Mouse (Mus musculus) neural tube, embryonic 14.5 days (tissue): ENCODE results near the gene Spata31d1a. TPM values are rescaled to one million over a fixed set of nuclear protein-coding genes. Genes with fewer than 3 reads are reported as not detected.

Experiments used
- ATAC-seq: fragments of 200-750 bp; cut with Nextera tagmentation; 2 replicates; pipeline ENCODE4 v1.8.0; 2017; ENCODE audit warnings: low read depth, mild to moderate bottlenecking, moderate TSS enrichment, moderate library complexity
- H3K27ac ChIP-seq: fragments of 300-500 bp; sonication (generic); 2 replicates; pipeline ENCODE4 v1.5.1; 2014; ENCODE audit warnings: low read depth, mild to moderate bottlenecking, control low read depth, low read length, moderate library complexity, mixed read lengths
- H3K27me3 ChIP-seq: fragments of 300-500 bp; sonication (generic); 2 replicates; pipeline ENCODE4 v1.6.1; 2014; ENCODE audit warnings: low read length; ENCODE audit not compliant: control insufficient read depth, insufficient read depth
- H3K36me3 ChIP-seq: fragments of 300-500 bp; sonication (generic); 2 replicates; pipeline ENCODE4 v1.6.1; 2014; ENCODE audit warnings: low read length, mixed read lengths; ENCODE audit not compliant: control insufficient read depth, insufficient read depth
- H3K4me1 ChIP-seq: fragments of 300-500 bp; sonication (generic); 2 replicates; pipeline ENCODE4 v1.6.1; 2014; ENCODE audit warnings: low read length; ENCODE audit not compliant: control insufficient read depth, insufficient read depth
- H3K4me2 ChIP-seq: fragments of 300-500 bp; sonication (generic); 2 replicates; pipeline ENCODE4 v1.6.1; 2014; ENCODE audit warnings: mild to moderate bottlenecking, low read depth, low read length, control low read depth
- H3K4me3 ChIP-seq: fragments of 300-500 bp; sonication (generic); 2 replicates; pipeline ENCODE4 v1.5.1; 2014; ENCODE audit warnings: low read depth, low read length, control low read depth, mixed read lengths
- H3K9ac ChIP-seq: fragments of 300-500 bp; sonication (generic); replicated peaks from 2 replicates; pipeline ENCODE4 v1.6.1; 2014; ENCODE audit warnings: low read depth, mild to moderate bottlenecking, control low read depth, low read length, mixed read lengths
- H3K9me3 ChIP-seq: fragments of 300-500 bp; sonication (generic); 2 replicates; pipeline ENCODE4 v1.6.1; 2016; ENCODE audit warnings: low read length; ENCODE audit not compliant: control insufficient read depth
- WGBS: fragments of 180-500 bp; shearing (Covaris S2); extraction: QIAGEN DNeasy Blood & Tissue Kit; methylation state at CpG from one replicate; pipeline ENCODE4 v1.1.7; 2014; 5-methylcytosine and 5-hydroxymethylcytosine counted together
- polyA plus RNA-seq: library from polyadenylated mRNA; unstranded; fragments of >200 nt; fragmentation: Nextera tagmentation; extraction: Ambion mirVana; gene quantifications from 2 replicates; pipeline ENCODE4 v1.2.1, GENCODE M21; 2014

The Spata31d1a gene
- 0.06 and 0.21 TPM in 2 replicates for polyA plus RNA-seq

DNA sequence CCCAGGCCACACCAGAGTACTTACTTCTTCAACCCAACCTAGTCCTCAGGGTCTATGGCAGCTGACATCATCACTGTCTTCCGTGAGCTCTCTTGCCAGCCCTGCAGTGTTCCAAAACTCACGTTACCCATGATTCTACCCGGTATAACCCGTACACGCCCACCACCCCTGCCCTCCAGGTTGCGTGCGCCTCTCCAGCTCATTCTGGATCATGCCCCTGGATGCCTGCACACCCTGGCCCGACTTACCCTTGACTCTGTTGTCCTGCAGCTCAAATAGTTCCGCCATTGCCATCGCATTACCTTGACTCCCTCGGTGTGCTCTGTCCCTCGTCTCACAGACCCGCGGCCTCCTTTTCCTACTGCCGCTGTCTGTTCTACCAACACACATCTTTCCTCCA is at the start of gene Spata31d1a:
Gene Spata31d1a (minus strand): TSS at position 101 of the 400 bp plus-strand sequence.
- H3K4me2 ChIP-seq = no peak within 1 kb of the TSS
- ATAC-seq = no peak

DNA sequence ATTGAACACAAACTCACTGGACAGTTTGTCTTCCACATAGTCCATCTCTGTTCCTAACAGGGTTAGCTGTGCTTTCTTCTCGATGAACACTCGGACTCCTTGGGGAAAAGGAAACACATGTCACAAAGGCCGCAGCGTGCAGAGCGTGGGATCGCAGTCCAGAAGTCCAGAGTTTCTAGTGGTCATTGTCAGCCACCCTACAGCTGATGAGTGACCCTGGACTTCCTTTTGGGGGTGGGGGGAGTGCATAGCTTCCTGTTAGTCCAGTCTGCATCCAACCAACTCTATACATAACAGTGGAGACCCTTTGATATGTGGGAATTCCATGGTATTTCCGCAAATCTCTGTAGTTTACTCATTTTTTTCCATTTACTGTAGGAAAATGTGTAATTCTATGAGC is 46.8 kb upstream of the Spata31d1a start:
- WGBS = 88% methylated on average over 7 of the region's 7 CpGs

More for the DNA sequence above, at the start of gene Spata31d1a:
- Histone ChIP-seq H3K36me3 (no peaks in the 10 kb centered on the region), H3K27ac (no peak within 1 kb of the TSS), H3K4me3 (no peak within 1 kb of the TSS), H3K27me3 (no peaks in the 10 kb centered on the region), H3K4me1 (no peaks in the 10 kb centered on the region), H3K9ac (no peak within 1 kb of the TSS), H3K9me3 (no peaks in the 10 kb centered on the region)
- WGBS = 90% methylated on average over 15 of the region's 15 CpGs

DNA sequence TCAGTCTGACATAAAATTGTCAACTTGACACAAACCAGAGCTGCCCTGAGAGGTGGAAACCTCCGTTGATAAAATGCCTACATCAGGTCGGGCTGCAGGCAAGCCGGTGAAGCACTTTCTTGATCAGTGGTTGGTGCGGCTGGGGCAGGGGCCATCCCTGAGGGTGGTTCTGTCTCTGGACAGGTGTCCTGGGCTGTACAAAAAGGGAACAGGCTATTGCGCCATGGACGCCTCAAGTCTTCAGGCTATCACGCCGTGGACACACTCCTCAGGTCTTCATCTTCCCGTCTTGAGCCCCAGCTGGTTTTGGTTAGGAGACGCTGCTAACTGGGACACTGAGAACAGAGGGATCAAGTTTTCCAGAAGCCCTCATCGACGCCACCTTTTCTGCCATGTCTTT is 40.2 kb upstream of the Spata31d1a start:
- peaks cover 6% of the 10 kb centered on the region; the same call in 1 of the 2 replicates for H3K36me3 ChIP-seq
- ATAC-seq = no peak

More for the DNA sequence above, 46.8 kb upstream of the Spata31d1a start:
- H3K4me2 ChIP-seq = no peak overlapping the region
- no peak overlapping the region for H3K4me3 ChIP-seq
- ATAC-seq = no peak
- H3K27ac ChIP-seq = no peak overlapping the region
- H3K9me3 ChIP-seq = no peaks in the 10 kb centered on the region
- H3K9ac ChIP-seq = no peak overlapping the region
- no peaks in the 10 kb centered on the region for H3K4me1 ChIP-seq
- H3K27me3 ChIP-seq = no peaks in the 10 kb centered on the region
- peaks cover 40% of the 10 kb centered on the region for H3K36me3 ChIP-seq

DNA sequence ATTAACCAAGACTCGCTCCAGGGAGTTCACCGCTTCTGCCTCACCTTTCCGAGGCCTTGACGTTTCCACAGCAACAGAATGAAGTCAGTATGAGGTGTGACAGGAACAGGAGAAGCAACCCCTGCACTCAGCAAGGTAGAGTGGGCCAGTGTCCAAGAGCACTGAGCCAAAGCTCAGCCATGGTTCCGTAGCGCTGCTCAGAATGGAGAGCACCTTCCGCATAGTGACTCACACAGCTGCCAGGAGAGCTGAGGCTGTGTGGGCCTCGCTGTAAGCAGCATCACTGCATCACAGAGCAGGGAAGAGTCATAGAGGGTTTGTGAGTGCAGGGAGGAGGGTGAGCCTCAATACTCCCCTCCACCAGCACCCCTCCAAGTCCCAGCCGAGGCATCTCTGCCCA is 36.6 kb upstream of the Spata31d1a start, which contains the start of gene 1700014D04Rik:
Gene 1700014D04Rik (minus strand): TSS at position 42 of the 400 bp plus-strand sequence.
- Histone ChIP-seq H3K4me2 (no peak within 1 kb of the TSS), H3K36me3 (no peaks in the 10 kb centered on the region), H3K4me3 (no peak within 1 kb of the TSS), H3K27me3 (no peaks in the 10 kb centered on the region), H3K4me1 (no peaks in the 10 kb centered on the region), H3K27ac (no peak within 1 kb of the TSS), H3K9me3 (no peaks in the 10 kb centered on the region), H3K9ac (no peak within 1 kb of the TSS)
- ATAC-seq = no peak
- 82% methylated on average over 9 of the region's 9 CpGs for WGBS

More for the DNA sequence above, 40.2 kb upstream of the Spata31d1a start:
- no peaks in the 10 kb centered on the region for H3K4me1 ChIP-seq
- WGBS = 87% methylated on average over 12 of the region's 12 CpGs
- H3K9me3 ChIP-seq = no peaks in the 10 kb centered on the region
- H3K27me3 ChIP-seq = no peaks in the 10 kb centered on the region
- H3K27ac ChIP-seq = no peak overlapping the region
- H3K9ac ChIP-seq = no peak overlapping the region
- H3K4me2 ChIP-seq = no peak overlapping the region
- no peak overlapping the region for H3K4me3 ChIP-seq

DNA sequence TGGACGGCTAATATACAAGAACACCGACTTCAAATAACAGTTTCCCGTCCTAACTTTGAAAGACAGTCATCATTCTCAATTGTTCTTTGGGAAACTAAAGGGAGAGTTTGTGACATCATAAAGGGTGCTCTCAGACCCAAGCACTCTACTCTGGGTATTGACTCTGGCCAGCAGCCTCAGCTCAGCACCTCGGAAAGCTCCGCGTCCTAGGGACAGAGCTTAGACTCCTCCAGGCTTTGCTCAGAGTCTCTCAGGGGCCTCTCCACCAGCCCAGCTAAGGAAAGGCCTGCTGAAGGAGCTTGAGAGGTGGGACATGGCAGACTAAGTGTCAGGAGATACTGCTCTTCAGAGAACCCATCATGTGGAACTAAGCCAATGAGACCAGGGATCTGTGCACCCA is 36.0 kb upstream of the Spata31d1a start:
- no peak overlapping the region for H3K4me2 ChIP-seq
- H3K4me3 ChIP-seq = no peak overlapping the region
- H3K9me3 ChIP-seq = no peaks in the 10 kb centered on the region
- no peaks in the 10 kb centered on the region for H3K4me1 ChIP-seq
- 71% methylated on average over 6 of the region's 6 CpGs for WGBS
- H3K27me3 ChIP-seq = no peaks in the 10 kb centered on the region
- no peak for ATAC-seq
- H3K36me3 ChIP-seq = no peaks in the 10 kb centered on the region
- no peak overlapping the region for H3K9ac ChIP-seq
- H3K27ac ChIP-seq = no peak overlapping the region

DNA sequence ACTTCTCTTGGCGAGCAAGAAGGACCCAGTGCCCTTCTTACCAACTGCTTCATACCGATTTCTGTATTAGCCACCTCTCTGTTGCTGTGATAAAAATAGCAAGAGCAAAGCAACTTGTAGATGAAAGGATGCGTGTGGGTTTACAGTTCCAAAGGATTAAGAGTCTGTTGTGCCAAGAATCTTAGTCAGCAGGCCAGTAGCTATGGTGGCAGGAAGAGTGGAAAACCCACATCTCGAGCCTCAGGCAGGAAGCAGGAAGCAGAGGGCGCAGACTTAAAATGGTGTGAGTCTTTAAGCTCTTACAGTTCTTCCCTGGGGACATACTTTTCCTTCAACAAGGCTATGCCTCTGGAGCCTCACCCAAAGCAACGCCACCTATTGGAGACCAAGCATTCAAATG is 35.3 kb upstream of the Spata31d1a start:
- 88% methylated on average over 6 of the region's 6 CpGs for WGBS
- H3K9ac ChIP-seq = no peak overlapping the region
- no peaks in the 10 kb centered on the region for H3K36me3 ChIP-seq
- H3K4me3 ChIP-seq = no peak overlapping the region
- no peaks in the 10 kb centered on the region for H3K4me1 ChIP-seq
- no peak overlapping the region for H3K4me2 ChIP-seq
- no peak overlapping the region for H3K27ac ChIP-seq
- ATAC-seq = no peak
- H3K9me3 ChIP-seq = no peaks in the 10 kb centered on the region
- no peaks in the 10 kb centered on the region for H3K27me3 ChIP-seq

DNA sequence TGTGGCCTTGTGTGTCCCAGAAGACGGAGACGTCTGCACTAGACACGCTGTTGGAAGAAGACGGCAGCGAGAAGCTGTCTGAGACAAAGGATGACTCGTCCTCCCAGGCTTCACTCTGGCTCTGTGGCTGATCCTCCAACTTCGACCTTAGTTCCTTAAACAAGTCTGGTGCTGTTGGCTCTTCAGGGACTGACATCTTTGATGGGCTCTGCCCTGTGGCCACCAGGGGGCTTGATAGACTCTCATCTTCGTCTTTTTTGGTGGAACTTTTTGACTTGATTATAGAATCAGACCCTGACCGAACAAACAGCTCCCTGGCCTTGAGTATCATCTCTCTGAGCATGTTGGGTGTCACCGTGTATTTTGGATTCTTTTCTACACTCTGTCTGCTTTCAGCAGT is 31.6 kb upstream of the Spata31d1a start:
- Histone ChIP-seq H3K4me2 (no peak overlapping the region), H3K9me3 (no peaks in the 10 kb centered on the region), H3K9ac (no peak overlapping the region), H3K27me3 (no peaks in the 10 kb centered on the region), H3K4me3 (no peak overlapping the region), H3K36me3 (no peaks in the 10 kb centered on the region), H3K4me1 (no peaks in the 10 kb centered on the region), H3K27ac (no peak overlapping the region)
- ATAC-seq = no peak
- WGBS = 81% methylated on average over 10 of the region's 10 CpGs

DNA sequence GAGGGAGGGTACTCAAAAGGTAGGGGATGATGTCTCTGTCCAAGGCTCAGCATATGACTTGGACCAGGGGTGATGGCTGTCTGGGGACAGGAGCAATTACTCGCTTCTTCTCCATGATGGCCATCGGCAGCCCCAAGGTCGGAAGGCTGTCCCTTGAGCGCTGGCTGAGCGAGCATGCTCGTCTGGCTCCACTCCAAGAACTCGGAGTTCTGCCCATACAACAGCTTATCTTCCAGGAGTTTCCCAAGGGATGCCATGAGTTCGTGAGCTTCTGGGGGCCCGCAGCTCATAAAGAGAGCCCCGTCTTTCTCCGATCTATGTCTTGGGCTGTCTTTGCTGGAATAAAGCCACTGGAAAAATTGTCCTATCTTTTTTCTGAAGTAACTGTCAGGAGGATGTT is 31.0 kb upstream of the Spata31d1a start:
- WGBS = 82% methylated on average over 11 of the region's 11 CpGs
- no peak overlapping the region for H3K27ac ChIP-seq
- no peaks in the 10 kb centered on the region for H3K9me3 ChIP-seq
- no peak overlapping the region for H3K9ac ChIP-seq
- H3K36me3 ChIP-seq = no peaks in the 10 kb centered on the region
- H3K4me3 ChIP-seq = no peak overlapping the region
- ATAC-seq = no peak
- H3K4me2 ChIP-seq = no peak overlapping the region
- no peaks in the 10 kb centered on the region for H3K4me1 ChIP-seq
- no peaks in the 10 kb centered on the region for H3K27me3 ChIP-seq

DNA sequence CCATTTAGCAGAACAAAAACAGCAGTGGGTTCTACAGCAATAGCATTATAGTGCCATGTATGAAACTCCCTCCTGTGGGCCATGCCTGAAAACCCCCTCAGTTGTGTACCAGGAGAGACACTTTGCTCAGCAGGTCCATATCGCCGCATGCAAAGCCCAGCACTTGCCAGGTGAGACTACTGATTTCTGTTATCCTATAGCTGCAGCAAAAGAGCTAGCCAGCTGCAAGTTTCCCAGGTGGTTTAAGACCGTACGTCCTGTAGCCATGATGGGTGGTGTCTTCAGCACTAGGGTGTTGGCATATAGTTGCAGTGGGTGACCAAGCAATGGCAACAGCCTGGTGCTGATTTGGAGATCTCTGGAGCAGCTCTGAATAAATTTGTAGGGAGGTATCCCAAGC is 29.3 kb upstream of the Spata31d1a start:
- no peak overlapping the region for H3K4me2 ChIP-seq
- ATAC-seq = no peak
- H3K9me3 ChIP-seq = no peaks in the 10 kb centered on the region
- H3K36me3 ChIP-seq = no peaks in the 10 kb centered on the region
- WGBS = 98% methylated on average over 4 of the region's 4 CpGs
- no peak overlapping the region for H3K27ac ChIP-seq
- H3K27me3 ChIP-seq = no peaks in the 10 kb centered on the region
- H3K9ac ChIP-seq = no peak overlapping the region
- no peak overlapping the region for H3K4me3 ChIP-seq
- H3K4me1 ChIP-seq = no peaks in the 10 kb centered on the region
